Mouse (Mus musculus) forebrain, embryonic 12.5 days (tissue): ENCODE results near the gene Zdhhc8. TPM values are rescaled to one million over a fixed set of nuclear protein-coding genes. Genes with fewer than 3 reads are reported as not detected.

Experiments
- ATAC-seq: fragments of 200-750 bp; cut with Nextera tagmentation; 2 replicates; pipeline ENCODE4 v1.8.0; 2017; ENCODE audit warnings: moderate TSS enrichment; ENCODE audit not compliant: low FRiP score
- H3K27ac ChIP-seq: fragments of 300-500 bp; sonication (generic); 2 replicates; pipeline ENCODE4 v1.5.1; 2016; ENCODE audit warnings: mild to moderate bottlenecking
- H3K27me3 ChIP-seq: fragments of 300-500 bp; sonication (generic); 2 replicates; pipeline ENCODE4 v1.6.1; 2016; ENCODE audit warnings: mild to moderate bottlenecking
- H3K36me3 ChIP-seq: fragments of 300-500 bp; sonication (generic); replicated peaks from 2 replicates; pipeline ENCODE4 v1.6.1; 2016; ENCODE audit warnings: mild to moderate bottlenecking
- H3K4me1 ChIP-seq: fragments of 300-500 bp; sonication (generic); 2 replicates; pipeline ENCODE4 v1.6.1; 2016
- H3K4me2 ChIP-seq: fragments of 300-500 bp; sonication (generic); 2 replicates; pipeline ENCODE4 v1.6.1; 2016; ENCODE audit warnings: mild to moderate bottlenecking, moderate library complexity
- H3K4me3 ChIP-seq: fragments of 300-500 bp; sonication (generic); replicated peaks from 2 replicates; pipeline ENCODE4 v1.5.1; 2016; ENCODE audit warnings: mild to moderate bottlenecking
- H3K9ac ChIP-seq: fragments of 300-500 bp; sonication (generic); 2 replicates; pipeline ENCODE4 v1.6.1; 2016; ENCODE audit warnings: mild to moderate bottlenecking
- H3K9me3 ChIP-seq: fragments of 300-500 bp; sonication (generic); 2 replicates; pipeline ENCODE4 v1.6.1; 2016
- WGBS: fragments of 180-500 bp; shearing (Covaris S2); methylation state at CpG from one replicate; pipeline ENCODE4 v1.1.7; 2016; 5-methylcytosine and 5-hydroxymethylcytosine counted together
- polyA plus RNA-seq: library from polyadenylated mRNA; unstranded; fragments of >200 nt; fragmentation: Nextera tagmentation; extraction: Ambion mirVana; gene quantifications from 2 replicates; pipeline ENCODE4 v1.2.1, GENCODE M21; 2016

The Zdhhc8 gene
- polyA plus RNA-seq, 1 experiment from 2014 or later = 15.7 TPM

- peaks cover 59% of the 10 kb centered on the region for H3K36me3 ChIP-seq
- ATAC-seq = no peak
- H3K4me1 ChIP-seq = peaks cover 15% of the 10 kb centered on the region
- no peak overlapping the region for H3K4me3 ChIP-seq
- no peaks in the 10 kb centered on the region for H3K9me3 ChIP-seq
- no peaks in the 10 kb centered on the region for H3K27me3 ChIP-seq
- no peak overlapping the region for H3K4me2 ChIP-seq
- no peak overlapping the region for H3K9ac ChIP-seq
- 97% methylated on average over 20 of the region's 20 CpGs for WGBS
- no peak overlapping the region for H3K27ac ChIP-seq
Observed at GRCm38 (mm10) chr16:18227897-18228422, 7.0 kb downstream of the Zdhhc8 start.

GRCm38 (mm10) chr16:18227187-18227586, 7.7 kb downstream of the Zdhhc8 start:
- H3K4me1 ChIP-seq = peaks cover 15% of the 10 kb centered on the region
- H3K36me3 ChIP-seq = peaks cover 66% of the 10 kb centered on the region
- 93% methylated on average over 13 of the region's 13 CpGs for WGBS
- no peaks in the 10 kb centered on the region for H3K9me3 ChIP-seq
- H3K27me3 ChIP-seq = no peaks in the 10 kb centered on the region
- H3K4me2 ChIP-seq = no peak overlapping the region
- no peak overlapping the region for H3K9ac ChIP-seq
- no peak overlapping the region for H3K4me3 ChIP-seq
- 0 out of 2 replicates have a peak, but pooled peaks have one; percentile 12 for ATAC-seq
- H3K27ac ChIP-seq = no peak overlapping the region

GRCm38 (mm10) chr16:18222188-18222587, 12.7 kb downstream of the Zdhhc8 start:
- Histone ChIP-seq H3K27ac (no peak overlapping the region), H3K36me3 (peaks cover 62% of the 10 kb centered on the region), H3K4me1 (peaks cover 20% of the 10 kb centered on the region), H3K27me3 (no peaks in the 10 kb centered on the region), H3K9me3 (no peaks in the 10 kb centered on the region), H3K9ac (no peak overlapping the region), H3K4me3 (no peak overlapping the region), H3K4me2 (no peak overlapping the region)
- no peak for ATAC-seq
- 86% methylated on average over 11 of the region's 11 CpGs for WGBS

GRCm38 (mm10) chr16:18221543-18221898, 13.4 kb downstream of the Zdhhc8 start:
- H3K27ac ChIP-seq = no peak overlapping the region
- H3K36me3 ChIP-seq = peaks cover 55% of the 10 kb centered on the region
- WGBS = 85% methylated on average over 11 of the region's 11 CpGs

GRCm38 (mm10) chr16:18220856-18221542, 13.9 kb downstream of the Zdhhc8 start:
- no peaks in the 10 kb centered on the region for H3K27me3 ChIP-seq
- no peak overlapping the region for H3K4me3 ChIP-seq
- peaks cover 24% of the 10 kb centered on the region for H3K4me1 ChIP-seq
- ATAC-seq = no peak
- no peak overlapping the region for H3K27ac ChIP-seq
- no peak overlapping the region for H3K9ac ChIP-seq
- WGBS = 88% methylated on average over 6 of the region's 6 CpGs
- H3K4me2 ChIP-seq = no peak overlapping the region
- no peaks in the 10 kb centered on the region for H3K9me3 ChIP-seq
- peaks cover 50% of the 10 kb centered on the region for H3K36me3 ChIP-seq

More at GRCm38 (mm10) chr16:18221543-18221898, 13.4 kb downstream of the Zdhhc8 start:
- H3K4me1 ChIP-seq = peaks cover 20% of the 10 kb centered on the region
- no peak overlapping the region for H3K4me2 ChIP-seq
- H3K4me3 ChIP-seq = no peak overlapping the region
- H3K9me3 ChIP-seq = no peaks in the 10 kb centered on the region
- H3K27me3 ChIP-seq = no peaks in the 10 kb centered on the region
- ATAC-seq = no peak
- no peak overlapping the region for H3K9ac ChIP-seq

GRCm38 (mm10) chr16:18220001-18220400, 14.9 kb downstream of the Zdhhc8 start:
- H3K4me2 ChIP-seq = no peak overlapping the region
- H3K27ac ChIP-seq = peak overlapping the region; percentile 57; the same call in 1 of the 2 replicates
- H3K4me1 ChIP-seq = peaks cover 31% of the 10 kb centered on the region
- no peak overlapping the region for H3K4me3 ChIP-seq
- 64% methylated on average over 8 of the region's 8 CpGs for WGBS
- peak; percentile 45; the same call in 1 of the 2 replicates for ATAC-seq
- no peaks in the 10 kb centered on the region for H3K27me3 ChIP-seq
- H3K36me3 ChIP-seq = peaks cover 40% of the 10 kb centered on the region
- H3K9ac ChIP-seq = no peak overlapping the region
- H3K9me3 ChIP-seq = no peaks in the 10 kb centered on the region

- no peak for ATAC-seq
- Histone ChIP-seq H3K9me3 (no peaks in the 10 kb centered on the region), H3K36me3 (peaks cover 26% of the 10 kb centered on the region), H3K4me1 (peaks cover 45% of the 10 kb centered on the region), H3K27me3 (no peaks in the 10 kb centered on the region), H3K27ac (no peak overlapping the region), H3K4me2 (no peak overlapping the region), H3K9ac (no peak overlapping the region), H3K4me3 (no peak overlapping the region)
- 83% methylated on average over 9 of the region's 9 CpGs for WGBS
Observed at GRCm38 (mm10) chr16:18218580-18218996, 16.3 kb downstream of the Zdhhc8 start.

GRCm38 (mm10) chr16:18217579-18217978, 17.4 kb downstream of the Zdhhc8 start, which contains the start of gene Ccdc188:
Gene Ccdc188 (plus strand): TSS chr16:18217879.
- H3K4me2 ChIP-seq = no peak within 1 kb of the TSS
- no peak within 1 kb of the TSS; the same call in 1 of the 2 replicates for H3K9ac ChIP-seq
- H3K27me3 ChIP-seq = no peaks in the 10 kb centered on the region
- 79% methylated on average over 4 of the region's 4 CpGs for WGBS
- no peaks in the 10 kb centered on the region for H3K9me3 ChIP-seq
- peaks cover 15% of the 10 kb centered on the region for H3K36me3 ChIP-seq
- no peak for ATAC-seq
- no peak within 1 kb of the TSS for H3K27ac ChIP-seq
- H3K4me3 ChIP-seq = no peak within 1 kb of the TSS
- H3K4me1 ChIP-seq = peaks cover 55% of the 10 kb centered on the region

GRCm38 (mm10) chr16:18214858-18215257, 20.1 kb downstream of the Zdhhc8 start:
- Histone ChIP-seq H3K4me3 (peak overlapping the region; percentile 13), H3K27ac (peak overlapping the region; percentile 88), H3K9me3 (no peaks in the 10 kb centered on the region), H3K9ac (peak overlapping the region; percentile 48), H3K4me2 (peak overlapping the region; percentile 46), H3K27me3 (0 out of 2 replicates have a peak, but pooled peaks cover 6% of the 10 kb centered on the region), H3K36me3 (no peaks in the 10 kb centered on the region), H3K4me1 (peaks cover 54% of the 10 kb centered on the region)
- 58% methylated on average over 7 of the region's 7 CpGs for WGBS
- ATAC-seq = no peak

- H3K27me3 ChIP-seq = 0 out of 2 replicates have a peak, but pooled peaks cover 8% of the 10 kb centered on the region
- H3K4me3 ChIP-seq = peak overlapping the region; percentile 13
- no peaks in the 10 kb centered on the region for H3K9me3 ChIP-seq
- 15% methylated on average over 6 of the region's 6 CpGs for WGBS
- peak; percentile 93 for ATAC-seq
- peak overlapping the region; percentile 88 for H3K27ac ChIP-seq
- H3K9ac ChIP-seq = peak overlapping the region; percentile 48
- peaks cover 50% of the 10 kb centered on the region for H3K4me1 ChIP-seq
- peak overlapping the region; percentile 46 for H3K4me2 ChIP-seq
- no peaks in the 10 kb centered on the region for H3K36me3 ChIP-seq
Observed at GRCm38 (mm10) chr16:18213689-18214088, 21.2 kb downstream of the Zdhhc8 start.

GRCm38 (mm10) chr16:18211417-18212171, 23.3 kb downstream of the Zdhhc8 start:
- Histone ChIP-seq H3K27me3 (peaks cover 8% of the 10 kb centered on the region; the same call in 1 of the 2 replicates), H3K4me1 (peaks cover 45% of the 10 kb centered on the region), H3K9ac (no peak overlapping the region), H3K27ac (no peak overlapping the region), H3K36me3 (no peaks in the 10 kb centered on the region), H3K4me3 (no peak overlapping the region), H3K9me3 (no peaks in the 10 kb centered on the region), H3K4me2 (no peak overlapping the region)
- ATAC-seq = peak; percentile 25; the same call in 1 of the 2 replicates
- WGBS = 48% methylated on average over 10 of the region's 10 CpGs

GRCm38 (mm10) chr16:18210701-18211416, 24.1 kb downstream of the Zdhhc8 start:
- WGBS = 26% methylated on average over 8 of the region's 8 CpGs
- peaks cover 8% of the 10 kb centered on the region; the same call in 1 of the 2 replicates for H3K27me3 ChIP-seq
- no peaks in the 10 kb centered on the region for H3K9me3 ChIP-seq
- no peak overlapping the region for H3K9ac ChIP-seq
- H3K27ac ChIP-seq = no peak overlapping the region
- H3K4me2 ChIP-seq = no peak overlapping the region
- H3K4me1 ChIP-seq = peaks cover 39% of the 10 kb centered on the region
- H3K36me3 ChIP-seq = no peaks in the 10 kb centered on the region
- no peak overlapping the region for H3K4me3 ChIP-seq
- no peak for ATAC-seq
